ENCODE assay signal across 22 mouse cellular contexts in genomic region chr6:72532580-72532979, GRCm38 (mm10). TPM values are rescaled to one million over a fixed set of nuclear protein-coding genes. Genes with fewer than 3 reads are reported as not detected.
DNase-seq lines count a peak whose midpoint lies in the region; ATAC-seq and TF ChIP-seq lines count a peak whose summit lies in the region.
"Had no signal": no experiment of that assay in that cellular context is flagged by ENCODE, and none has a peak within 500 bp of the region (broad histone marks: within the 10 kb centered on the region; RNA-seq: fewer than 3 reads in every experiment).

No protein-coding gene starts in this region.

- DNase-seq in gastrocnemius, adult 18-20 months (ENCODE audit: low spot score), result peak; percentile 48
- DNase-seq in gastrocnemius, postnatal 14 days, result no peak
- no peak for DNase-seq in neural tube, embryonic 10.5 days (ENCODE audit: extremely low spot score, low spot score)
- no peak for DNase-seq in midbrain, postnatal 0 days (ENCODE audit: low spot score)
- DNase-seq in layer of hippocampus, adult 8-10 months (ENCODE audit: low spot score in 2 of 2), result no peak
- DNase-seq in thymus, postnatal 25 days, result no peak
- DNase-seq: cerebellum, adult 11 months; cerebellum, postnatal 36 days; gastrocnemius, postnatal 36 days; kidney, adult 2 months; kidney, postnatal 4 days; lung, postnatal 14 days; retina, postnatal 1 day; thymus, adult 18-20 months had no signal

- H3K4me1 ChIP-seq in neural tube, embryonic 13.5 days (replicated peaks), result peaks cover 26% of the 10 kb centered on the region
- H3K4me1 ChIP-seq in hindbrain, embryonic 15.5 days (replicated peaks), result peaks cover 15% of the 10 kb centered on the region
- H3K4me1 ChIP-seq in midbrain, postnatal 0 days (ENCODE audit: insufficient read depth, low read length), result no peaks in the 10 kb centered on the region

- 82% methylated on average over 4 of the region's 4 CpGs for WGBS in neural tube, embryonic 13.5 days
- WGBS in hindbrain, embryonic 15.5 days, result 69% methylated on average over 4 of the region's 4 CpGs
- WGBS in midbrain, postnatal 0 days, result 64% methylated on average over 4 of the region's 4 CpGs

- H3K9me3 ChIP-seq in neural tube, embryonic 13.5 days, result no peaks in the 10 kb centered on the region
- H3K9me3 ChIP-seq in hindbrain, embryonic 15.5 days, result no peaks in the 10 kb centered on the region
- no peaks in the 10 kb centered on the region for H3K9me3 ChIP-seq in midbrain, postnatal 0 days (ENCODE audit: low read length)
- H3K9me3 ChIP-seq: heart, embryonic 15.5 days; liver, embryonic 15.5 days; neural tube, embryonic 12.5 days had no signal

- no peaks in the 10 kb centered on the region for H3K36me3 ChIP-seq in neural tube, embryonic 13.5 days
- H3K36me3 ChIP-seq in hindbrain, embryonic 15.5 days, result no peaks in the 10 kb centered on the region
- no peaks in the 10 kb centered on the region for H3K36me3 ChIP-seq in midbrain, postnatal 0 days (ENCODE audit: insufficient read depth, low read length)
- H3K36me3 ChIP-seq: heart, embryonic 15.5 days; liver, embryonic 15.5 days; neural tube, embryonic 12.5 days had no signal

- intact Hi-C loops in gastrocnemius, postnatal 14 days (cut with DNase I; ENCODE audit: low total_unique reads), result loop anchor here (2.0 to 5.0 kb wide), 2 partner anchors 35 to 104 kb away; no protein-coding TSS in a partner anchor

- H3K4me3 ChIP-seq in neural tube, embryonic 13.5 days, result no peak overlapping the region
- H3K4me3 ChIP-seq in hindbrain, embryonic 15.5 days, result no peak overlapping the region
- no peak overlapping the region for H3K4me3 ChIP-seq in midbrain, postnatal 0 days (ENCODE audit: low read depth, low read length)
- H3K4me3 ChIP-seq: heart, embryonic 15.5 days; liver, embryonic 15.5 days; neural tube, embryonic 12.5 days had no signal

- no peak overlapping the region for H3K4me2 ChIP-seq in neural tube, embryonic 13.5 days
- no peak overlapping the region for H3K4me2 ChIP-seq in hindbrain, embryonic 15.5 days
- H3K4me2 ChIP-seq in midbrain, postnatal 0 days (ENCODE audit: low read depth, low read length, poor library complexity, severe bottlenecking), result no peak overlapping the region
- H3K4me2 ChIP-seq: heart, embryonic 15.5 days; liver, embryonic 15.5 days; neural tube, embryonic 12.5 days had no signal

- no peak for ATAC-seq in neural tube, embryonic 13.5 days (ENCODE audit: low read depth)
- ATAC-seq in hindbrain, embryonic 15.5 days (ENCODE audit: low FRiP score, low read depth), result no peak
- no peak for ATAC-seq in midbrain, postnatal 0 days (ENCODE audit: low FRiP score)

- H3K27ac ChIP-seq in neural tube, embryonic 13.5 days (replicated peaks), result peak overlapping the region; percentile 38; the same call in 1 of the 2 replicates
- H3K27ac ChIP-seq in hindbrain, embryonic 15.5 days (replicated peaks), result peak overlapping the region; percentile 45; the same call in 1 of the 2 replicates
- 0 out of 2 replicates have a peak overlapping the region, but pooled peaks have one; percentile 43 for H3K27ac ChIP-seq in midbrain, postnatal 0 days (ENCODE audit: low read depth, low read length)
- H3K27ac ChIP-seq: heart, embryonic 15.5 days; liver, embryonic 15.5 days; neural tube, embryonic 12.5 days had no signal

- H3K9ac ChIP-seq in neural tube, embryonic 13.5 days, result no peak overlapping the region
- no peak overlapping the region for H3K9ac ChIP-seq in hindbrain, embryonic 15.5 days
- H3K9ac ChIP-seq in midbrain, postnatal 0 days (replicated peaks; ENCODE audit: low read length, poor library complexity, severe bottlenecking), result no peak overlapping the region
- H3K9ac ChIP-seq: heart, embryonic 15.5 days; liver, embryonic 15.5 days; neural tube, embryonic 12.5 days had no signal

- H3K27me3 ChIP-seq in neural tube, embryonic 13.5 days, result no peaks in the 10 kb centered on the region
- no peaks in the 10 kb centered on the region for H3K27me3 ChIP-seq in hindbrain, embryonic 15.5 days
- H3K27me3 ChIP-seq in midbrain, postnatal 0 days (ENCODE audit: insufficient read depth, low read length), result no peaks in the 10 kb centered on the region
- H3K27me3 ChIP-seq: heart, embryonic 15.5 days; liver, embryonic 15.5 days; neural tube, embryonic 12.5 days had no signal

- no peak for TF ChIP-seq CTCF in midbrain, postnatal 0 days (IDR thresholded peaks at IDR 0.05)

RNA-seq across cellular contexts. Expression of gene Sh2d6, which starts 11.1 kb away (rescaled TPM):
- total RNA-seq in gastrocnemius, adult 18-20 months (2021), result 1 to 10 TPM in 1 of 2 experiments, under 1 TPM in 1; 0.93 to 1.3 TPM
- total RNA-seq in gastrocnemius, postnatal 14 days (2021), result under 1 TPM; 0.78 to 0.98 TPM
- 0.36 and 0.55 TPM in 2 replicates for polyA plus RNA-seq in neural tube, embryonic 13.5 days (2015; fragmentation: Nextera tagmentation; extraction: Ambion mirVana)
- 0.26 and 0.63 TPM in 2 replicates for polyA plus RNA-seq in hindbrain, embryonic 15.5 days (2015; fragmentation: Nextera tagmentation; extraction: Ambion mirVana)
- total RNA-seq in midbrain, postnatal 0 days (2014; rRNA removed), result 0.28 TPM in 1 of 2 replicates, not detected in the other
- polyA plus RNA-seq in midbrain, postnatal 0 days (2015; fragmentation: Nextera tagmentation; extraction: Ambion mirVana), result 0.25 and 0.48 TPM in 2 replicates
- total RNA-seq in layer of hippocampus, adult 8-10 months (2022), result 1 to 10 TPM in 2 of 4 experiments, under 1 TPM in 2; 0.47 to 1.8 (median 1.3) TPM
- total RNA-seq: ES-E14; megakaryocyte-erythroid progenitor cell, adult 5-6 weeks had no signal
- polyA plus RNA-seq: embryonic facial prominence, embryonic 11.5 days; heart, embryonic 15.5 days; liver, embryonic 15.5 days had no signal

RNA-seq across cellular contexts. Expression of gene Capg, which starts 11.6 kb away (rescaled TPM):
- 10 to 100 TPM in 1 of 2 experiments, 1 to 10 TPM in 1; 9.2 to 14.3 TPM for total RNA-seq in gastrocnemius, adult 18-20 months (2021)
- 10 to 100 TPM; 11.5 to 15.4 TPM for total RNA-seq in gastrocnemius, postnatal 14 days (2021)
- polyA plus RNA-seq in neural tube, embryonic 13.5 days (2015; fragmentation: Nextera tagmentation; extraction: Ambion mirVana), result 11.9 and 12.9 TPM in 2 replicates
- polyA plus RNA-seq in hindbrain, embryonic 15.5 days (2015; fragmentation: Nextera tagmentation; extraction: Ambion mirVana), result 8.0 and 9.3 TPM in 2 replicates
- 6.7 and 12.2 TPM in 2 replicates for total RNA-seq in midbrain, postnatal 0 days (2014; rRNA removed)
- 6.3 and 8.0 TPM in 2 replicates for polyA plus RNA-seq in midbrain, postnatal 0 days (2015; fragmentation: Nextera tagmentation; extraction: Ambion mirVana)
- 10 to 100 TPM in 2 of 4 experiments, 1 to 10 TPM in 2; 4.6 to 31.2 (median 16.4) TPM for total RNA-seq in layer of hippocampus, adult 8-10 months (2022)
